Mouse (Mus musculus) testis, adult 2 months (tissue): Measurements from ENCODE around the gene Irf6. TPM values are rescaled to one million over a fixed set of nuclear protein-coding genes. Genes with fewer than 3 reads are reported as not detected.

ENCODE experiments used
- H3K27ac ChIP-seq: fragments of 200-500 bp; 2 replicates; pipeline ENCODE4 v1.5.1; 2012; ENCODE audit warnings: low read depth, low read length; ENCODE audit not compliant: control insufficient read depth, insufficient read depth
- H3K27me3 ChIP-seq: fragments of 200-500 bp; 2 replicates; pipeline ENCODE4 v1.6.1; 2012; ENCODE audit warnings: mild to moderate bottlenecking, low read length, moderate library complexity; ENCODE audit not compliant: control insufficient read depth, insufficient read depth
- H3K36me3 ChIP-seq: fragments of 200-500 bp; 2 replicates; pipeline ENCODE4 v1.6.1; 2012; ENCODE audit warnings: mild to moderate bottlenecking, low read length; ENCODE audit not compliant: control insufficient read depth, insufficient read depth
- H3K4me1 ChIP-seq: fragments of 200-500 bp; 2 replicates; pipeline ENCODE4 v1.6.1; 2012; ENCODE audit warnings: low read length; ENCODE audit not compliant: control insufficient read depth, insufficient read depth
- H3K4me3 ChIP-seq: fragments of 200-500 bp; 2 replicates; pipeline ENCODE4 v1.5.1; 2012; ENCODE audit warnings: low read depth, mild to moderate bottlenecking, low read length, moderate library complexity, mixed read lengths; ENCODE audit not compliant: control insufficient read depth
- CTCF ChIP-seq: fragments of 200-500 bp; IDR thresholded peaks from 2 replicates; pipeline ENCODE4 v1.5.1; 2012; ENCODE audit warnings: low read depth, mild to moderate bottlenecking, inconsistent platforms, low read length, moderate library complexity; ENCODE audit not compliant: control insufficient read depth, insufficient read depth, insufficient replicate concordance
- POLR2A ChIP-seq: fragments of 200-500 bp; IDR thresholded peaks from 2 replicates; pipeline ENCODE4 v1.6.1; 2012; ENCODE audit warnings: low read depth, mild to moderate bottlenecking, inconsistent platforms, low read length, moderate library complexity; ENCODE audit not compliant: control insufficient read depth
- polyA plus RNA-seq: library from polyadenylated mRNA; depleted of rRNA; stranded (reverse); fragments of >200 nt; gene quantifications from 2 replicates; pipeline ENCODE4 v1.2.3, GENCODE M21; 2012

The Irf6 gene
- polyA plus RNA-seq, 1 experiment = 17.5 TPM

DNA sequence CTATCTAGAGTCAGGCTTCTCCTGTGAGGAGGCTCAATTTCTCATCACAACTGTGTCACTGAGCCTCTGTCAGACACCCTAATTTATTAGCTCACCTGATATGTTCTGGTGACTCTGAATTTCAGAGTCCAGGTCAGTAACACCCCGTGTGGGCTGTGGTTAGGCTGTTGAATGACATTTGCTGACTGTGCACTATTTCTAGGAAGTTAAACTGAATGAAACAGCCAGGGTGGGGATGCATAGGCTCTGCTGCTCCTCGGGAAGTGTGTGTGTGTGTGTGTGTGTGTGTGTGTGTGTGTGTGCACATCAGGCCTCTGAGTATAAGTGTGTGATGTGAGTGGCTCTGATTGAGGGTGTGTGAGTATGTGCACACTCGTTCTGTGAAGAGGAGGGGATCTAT is 14.2 kb upstream of the Irf6 start:
- Histone ChIP-seq H3K27me3 (no peaks in the 10 kb centered on the region), H3K36me3 (no peaks in the 10 kb centered on the region), H3K4me3 (no peak overlapping the region), H3K4me1 (no peaks in the 10 kb centered on the region), H3K27ac (no peak overlapping the region)
- no peak for TF ChIP-seq CTCF
- no peak for TF ChIP-seq POLR2A

DNA sequence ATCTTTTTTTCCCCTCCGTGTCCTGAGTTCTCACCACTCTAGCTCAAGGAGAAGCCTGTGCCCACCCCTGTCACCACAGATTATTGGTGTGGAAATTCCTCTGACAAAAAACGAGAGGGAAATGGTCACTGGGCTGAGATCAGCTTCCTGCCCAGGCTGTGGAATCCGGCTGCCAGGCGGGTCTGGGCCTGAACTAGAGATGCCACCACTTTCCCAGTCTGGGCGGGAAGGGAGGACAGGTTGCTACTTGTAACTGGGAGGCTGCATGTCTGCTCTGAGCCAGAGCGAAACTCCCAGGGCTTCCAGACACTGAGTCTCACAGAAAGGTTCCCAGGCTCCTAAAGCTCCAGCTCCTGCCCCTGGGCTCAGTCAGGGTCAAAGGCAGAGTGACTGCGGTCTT is 11.8 kb upstream of the Irf6 start:
- H3K36me3 ChIP-seq = no peaks in the 10 kb centered on the region
- H3K4me1 ChIP-seq = no peaks in the 10 kb centered on the region
- TF ChIP-seq CTCF (no peak), POLR2A (no peak)
- H3K27ac ChIP-seq = no peak overlapping the region
- no peaks in the 10 kb centered on the region for H3K27me3 ChIP-seq
- peak overlapping the region; percentile 13 for H3K4me3 ChIP-seq

DNA sequence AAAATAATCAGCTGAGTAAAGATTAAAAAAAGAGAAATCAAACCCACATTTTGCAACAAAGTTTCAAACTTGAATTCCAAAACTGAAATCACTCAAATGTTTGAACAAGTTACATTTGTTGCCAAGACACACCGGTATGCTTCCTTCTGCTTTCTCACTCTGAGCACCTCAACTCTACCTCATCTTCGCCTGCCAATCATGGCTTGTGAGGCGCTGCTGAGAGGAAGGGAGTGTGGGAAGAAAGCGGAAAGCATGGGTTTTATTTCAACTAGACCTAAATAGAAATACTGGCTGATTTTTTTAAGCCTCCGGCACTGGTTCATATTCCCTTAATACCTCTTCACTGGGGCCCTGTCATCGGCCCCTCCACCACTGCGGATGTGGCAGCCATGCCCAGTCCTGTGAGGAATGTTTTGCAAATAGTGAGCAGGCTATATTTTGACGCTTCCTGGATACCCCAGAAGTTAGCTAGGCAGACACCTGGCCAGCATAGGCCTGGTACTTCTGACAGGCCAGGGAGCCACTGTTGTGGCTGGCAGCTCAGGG is 10.3 kb upstream of the Irf6 start:
- Histone ChIP-seq H3K27me3 (no peaks in the 10 kb centered on the region), H3K36me3 (no peaks in the 10 kb centered on the region), H3K27ac (no peak overlapping the region), H3K4me3 (no peak overlapping the region), H3K4me1 (no peaks in the 10 kb centered on the region)
- TF ChIP-seq CTCF (no peak), POLR2A (no peak)

DNA sequence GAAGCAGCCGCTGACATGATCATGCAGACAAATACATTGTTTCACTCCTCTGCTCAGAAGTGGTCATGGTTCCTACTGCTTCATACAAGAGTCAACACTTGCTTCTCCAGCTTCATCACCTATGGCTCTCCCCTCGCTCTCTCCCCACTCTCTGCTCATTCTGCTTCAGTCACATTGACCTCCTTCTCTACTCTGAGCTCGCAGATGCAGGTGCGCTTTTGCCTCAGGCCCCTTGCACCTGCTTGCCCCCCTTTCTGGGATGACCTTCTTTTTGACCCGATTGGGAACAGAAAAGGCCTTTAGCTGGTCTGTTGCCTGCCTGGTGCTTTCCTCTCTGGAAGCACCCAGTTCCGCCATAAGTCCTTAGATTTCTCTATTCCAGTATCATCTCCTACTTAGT is 8.4 kb upstream of the Irf6 start:
- no peak overlapping the region for H3K4me3 ChIP-seq
- TF ChIP-seq POLR2A = no peak
- no peak for TF ChIP-seq CTCF
- H3K36me3 ChIP-seq = no peaks in the 10 kb centered on the region
- no peaks in the 10 kb centered on the region for H3K4me1 ChIP-seq
- no peak overlapping the region for H3K27ac ChIP-seq
- H3K27me3 ChIP-seq = no peaks in the 10 kb centered on the region

DNA sequence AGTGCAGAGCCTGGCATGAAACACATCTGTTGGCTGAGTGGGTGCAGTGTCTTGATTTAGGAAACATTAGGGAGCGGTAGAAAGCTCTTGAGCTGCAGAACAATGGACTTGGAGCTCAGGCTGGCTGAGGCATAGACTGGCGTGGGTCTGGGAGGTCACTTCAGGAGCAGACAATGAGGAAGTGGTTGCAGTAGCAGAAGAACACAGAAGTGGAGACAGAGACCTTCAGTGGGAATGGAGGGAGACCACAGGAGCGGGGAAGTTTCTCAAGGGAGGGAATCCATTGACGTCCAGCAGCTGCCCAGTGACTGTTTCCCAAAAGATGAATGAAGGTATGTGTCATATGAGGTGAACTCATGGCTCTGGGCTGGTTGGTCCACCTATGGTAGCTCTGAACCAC is 7.8 kb upstream of the Irf6 start:
- Histone ChIP-seq H3K4me1 (no peaks in the 10 kb centered on the region), H3K36me3 (no peaks in the 10 kb centered on the region), H3K4me3 (no peak overlapping the region), H3K27me3 (no peaks in the 10 kb centered on the region), H3K27ac (no peak overlapping the region)
- TF ChIP-seq POLR2A (no peak), CTCF (no peak)

DNA sequence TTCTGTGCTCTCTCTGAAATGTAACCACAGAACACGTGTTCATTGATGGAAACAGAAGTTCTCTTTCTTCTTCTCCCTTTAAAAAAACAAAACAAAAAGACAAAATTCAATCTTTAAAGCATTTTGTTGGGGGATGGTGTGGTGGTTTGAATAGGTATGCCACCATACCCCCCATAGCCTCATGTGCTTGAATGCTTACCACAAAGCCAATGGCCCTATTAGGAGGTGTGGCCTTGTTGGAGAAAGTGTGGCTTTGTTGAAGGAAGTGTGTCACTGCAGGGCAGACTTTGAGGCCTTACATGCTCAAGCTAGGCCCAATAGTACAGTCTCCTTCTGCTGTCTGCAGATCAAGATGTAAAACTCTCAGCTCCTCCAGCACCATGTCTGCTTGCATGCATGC is 6.5 kb upstream of the Irf6 start:
- Histone ChIP-seq H3K4me3 (no peak overlapping the region), H3K27me3 (no peaks in the 10 kb centered on the region), H3K36me3 (no peaks in the 10 kb centered on the region), H3K4me1 (no peaks in the 10 kb centered on the region), H3K27ac (no peak overlapping the region)
- TF ChIP-seq CTCF (no peak), POLR2A (no peak)

DNA sequence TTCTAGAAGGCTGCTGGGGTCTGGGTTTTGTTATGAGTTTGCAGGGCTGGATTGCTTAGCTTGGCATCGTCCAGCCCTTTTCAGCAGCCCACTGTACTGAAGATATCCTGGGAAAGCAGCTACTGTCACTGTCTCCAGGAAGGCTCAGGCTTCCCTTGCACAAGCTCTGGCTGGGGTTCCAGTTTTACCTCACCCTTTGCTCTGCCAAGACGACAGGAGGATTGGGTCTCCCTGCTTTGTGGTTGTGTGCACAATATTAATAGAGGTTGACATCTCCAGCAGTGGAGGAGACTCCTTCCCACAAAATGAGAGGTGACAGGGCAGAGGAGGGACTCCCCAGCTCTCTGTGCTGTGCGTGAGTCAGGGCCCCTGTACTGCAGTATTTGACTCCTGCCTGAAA is 3.7 kb upstream of the Irf6 start:
- Histone ChIP-seq H3K36me3 (no peaks in the 10 kb centered on the region), H3K4me1 (peaks cover 14% of the 10 kb centered on the region), H3K4me3 (no peak overlapping the region), H3K27me3 (peaks cover 4% of the 10 kb centered on the region; the same call in 1 of the 2 replicates), H3K27ac (no peak overlapping the region)
- TF ChIP-seq CTCF (no peak), POLR2A (no peak)

DNA sequence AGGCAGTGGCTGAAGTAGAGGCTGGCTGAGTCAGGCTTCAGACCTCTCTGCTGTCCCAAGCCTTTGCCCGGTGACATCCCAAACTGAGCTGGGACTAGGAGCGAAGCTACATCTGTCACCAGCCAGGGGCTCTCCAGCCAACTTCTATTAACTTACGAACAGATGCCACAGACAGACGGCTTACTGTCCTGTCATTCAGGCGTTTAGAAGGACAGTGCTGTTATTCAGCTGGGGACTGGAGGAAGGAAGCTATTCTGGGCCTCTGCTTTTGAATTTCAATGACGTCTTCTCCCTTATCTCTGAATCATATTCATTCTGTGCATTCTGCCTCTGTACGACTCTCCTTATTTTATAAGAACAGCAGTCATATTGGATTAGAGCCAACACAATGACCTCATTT is 1.8 kb upstream of the Irf6 start:
- TF ChIP-seq CTCF (no peak), POLR2A (no peak)
- H3K4me1 ChIP-seq = peaks cover 14% of the 10 kb centered on the region
- no peak overlapping the region for H3K27ac ChIP-seq
- H3K27me3 ChIP-seq = peaks cover 4% of the 10 kb centered on the region; the same call in 1 of the 2 replicates
- no peak overlapping the region for H3K4me3 ChIP-seq
- no peaks in the 10 kb centered on the region for H3K36me3 ChIP-seq
